Mouse (Mus musculus): ENCODE data around the gene Gm2035.
"Not testable (repeated sequence)": the region's sequence is repeated elsewhere in the genome, so short reads cannot be mapped to it uniquely, and the experiment has no call there.

Gene Gm2035

DNA sequence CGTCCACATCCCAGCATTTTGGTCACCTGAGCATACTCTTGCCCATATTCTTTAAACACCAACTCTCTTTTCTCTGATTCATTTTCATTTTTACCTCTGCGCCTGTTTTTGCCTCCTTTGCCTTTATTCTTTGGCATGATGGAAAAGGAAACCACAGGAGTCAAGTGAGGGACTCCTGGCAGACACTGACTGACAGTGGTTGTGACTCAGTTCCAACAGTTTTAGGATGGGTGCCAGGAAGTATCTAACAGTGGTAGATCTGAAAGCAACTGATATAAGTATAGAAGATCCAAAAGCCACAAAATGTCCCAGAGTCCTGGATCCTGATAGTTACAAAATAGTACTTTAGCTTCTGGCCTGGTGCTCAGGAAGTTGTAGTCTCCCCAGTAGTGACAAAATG is at the start of gene Gm2035:
TSS of gene Gm2035 (minus strand) at position 137 of the 400 bp plus-strand sequence.
- DNase-seq (ENCODE audit: low read depth, low spot score) = not testable (repeated sequence)

DNA sequence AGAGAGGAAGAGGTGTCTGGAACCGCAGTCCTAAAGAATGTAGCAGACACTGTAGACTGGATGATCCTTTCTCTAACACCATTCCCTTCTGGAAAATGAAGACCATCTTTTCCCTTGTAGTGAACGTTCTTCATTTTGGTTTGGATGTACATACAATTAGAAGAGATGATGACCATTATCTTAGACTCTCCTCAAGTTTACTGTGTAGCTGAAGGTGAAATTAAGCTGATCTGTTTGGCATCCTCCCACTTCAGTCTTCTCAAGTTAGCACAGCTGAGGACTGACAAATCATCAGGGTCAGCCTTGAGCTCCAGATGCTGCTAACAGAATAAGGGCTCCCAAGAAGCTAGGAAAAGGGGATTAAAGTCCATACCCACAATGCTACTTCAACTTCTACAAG is 34.1 kb upstream of the Gm2035 start, which contains the start of gene Gm2042:
TSS of gene Gm2042 (plus strand) at position 301 of the 400 bp plus-strand sequence.
- DNase-seq (ENCODE audit: low read depth, low spot score) = not testable (repeated sequence)

DNA sequence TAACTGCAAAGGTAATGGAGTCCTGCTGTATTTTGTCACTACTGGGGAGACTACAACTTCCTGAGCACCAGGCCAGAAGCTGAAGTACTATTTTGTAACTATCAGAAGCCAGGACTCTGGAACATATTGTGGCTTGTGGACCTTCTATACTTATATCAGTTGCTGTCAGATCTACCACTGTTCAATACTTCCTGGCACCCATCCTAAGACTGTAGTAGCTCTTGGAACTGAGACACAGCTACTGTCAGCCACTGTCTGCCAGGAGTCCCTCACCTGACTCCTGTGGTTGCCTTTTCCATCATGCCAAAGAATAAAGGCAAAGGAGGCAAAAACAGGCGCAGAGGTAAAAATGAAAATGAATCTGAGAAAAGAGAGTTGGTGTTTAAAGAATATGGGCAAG is 24.6 kb downstream of the Gm2035 start, which contains the start of gene Gm2022:
TSS of gene Gm2022 (plus strand) at position 301 of the 400 bp plus-strand sequence.
- not testable (repeated sequence) for DNase-seq (ENCODE audit: low read depth, low spot score)

DNA sequence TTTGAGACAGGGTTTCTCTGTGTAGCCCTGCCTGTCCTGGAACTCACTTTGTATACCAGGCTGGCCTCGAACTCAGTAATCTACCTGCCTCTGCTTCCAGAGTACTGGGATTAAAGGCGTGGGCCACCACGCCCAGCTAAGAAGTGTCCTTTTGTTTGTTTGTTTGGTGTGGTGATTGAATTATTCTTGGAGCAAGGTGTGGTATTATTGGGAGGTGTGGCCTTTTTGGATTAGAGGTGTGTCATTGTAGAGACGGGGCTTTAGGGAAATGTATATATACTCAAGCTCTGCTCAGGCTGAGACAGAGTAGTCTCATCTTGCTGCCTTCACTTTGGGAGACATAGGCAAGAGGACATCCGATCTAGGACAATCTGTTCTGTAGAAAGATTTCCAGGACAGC is 45.9 kb downstream of the Gm2035 start, which contains the start of gene Gm2016:
TSS of gene Gm2016 (plus strand) at position 301 of the 400 bp plus-strand sequence.
- DNase-seq (ENCODE audit: low read depth, low spot score) = not testable (repeated sequence)
